Mouse (Mus musculus): ENCODE measurements around the gene Olfr281.

DNA sequence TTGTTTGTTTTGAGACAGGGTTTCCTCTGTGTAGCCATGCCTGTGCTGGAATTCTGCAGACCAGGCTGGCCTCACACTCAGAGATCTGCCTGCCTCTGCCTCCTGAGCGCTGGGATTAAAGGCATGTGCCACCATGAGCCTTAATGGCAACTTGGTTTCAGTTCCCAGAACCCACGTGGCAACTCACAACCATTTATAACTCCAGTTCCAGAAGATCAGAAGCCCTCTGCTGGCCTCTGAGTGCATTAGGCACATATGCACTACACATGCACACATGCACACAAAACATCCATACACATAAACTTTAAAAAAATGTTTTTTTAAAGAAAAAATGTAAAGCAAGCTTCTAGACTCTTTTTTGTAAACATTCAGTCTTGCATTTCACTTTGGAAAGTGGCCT is 57.0 kb downstream of the Olfr281 start:
- TF ChIP-seq ZC3H11A (IDR thresholded peaks at IDR 0.05; ENCODE audit: borderline replicate concordance, low read depth, low read length) = no peak
- no peak for TF ChIP-seq ZNF384 (IDR thresholded peaks at IDR 0.05; ENCODE audit: low read depth, low read length)
- TF ChIP-seq HCFC1 (IDR thresholded peaks at IDR 0.05; ENCODE audit: borderline replicate concordance, insufficient read depth, low read length) = no peak
- no peak for TF ChIP-seq CHD2 (IDR thresholded peaks at IDR 0.05; ENCODE audit: low read depth, low read length)
- no peak for TF ChIP-seq MAFK (IDR thresholded peaks at IDR 0.05; ENCODE audit: insufficient read depth, low read depth, low read length)

All from ES-E14 (cell line).